Mouse (Mus musculus) forebrain, postnatal 0 days (tissue): ENCODE measurements at regions not wholly inside any gene's neighbourhood (a gene's known extent, or its start where the extent isn't known, plus 50 kb on each side); places are given as distances from the start of the nearest gene placed in this dataset.

Experiments used
- ATAC-seq: fragments of 200-750 bp; cut with Nextera tagmentation; 2 replicates; pipeline ENCODE4 v1.8.0; 2017; ENCODE audit warnings: mild to moderate bottlenecking, moderate library complexity
- DNase-seq: peaks from one replicate; pipeline ENCODE4 v3.0.0-alpha.2; 2015
- H3K27ac ChIP-seq: fragments of 300-500 bp; sonication (generic); 2 replicates; pipeline ENCODE4 v1.5.1; 2014; ENCODE audit warnings: low read depth, mild to moderate bottlenecking, antibody characterized with exemption, low read length, moderate library complexity, mixed read lengths
- H3K27me3 ChIP-seq: fragments of 300-500 bp; sonication (generic); 2 replicates; pipeline ENCODE4 v1.6.1; 2014; ENCODE audit warnings: mild to moderate bottlenecking, low read length, mixed read lengths; ENCODE audit not compliant: insufficient read depth
- H3K36me3 ChIP-seq: fragments of 300-500 bp; sonication (generic); 2 replicates; pipeline ENCODE4 v1.6.1; 2014; ENCODE audit warnings: mild to moderate bottlenecking, moderate library complexity; ENCODE audit not compliant: insufficient read depth
- H3K4me1 ChIP-seq: fragments of 300-500 bp; sonication (generic); 2 replicates; pipeline ENCODE4 v1.6.1; 2014; ENCODE audit warnings: antibody characterized with exemption; ENCODE audit not compliant: insufficient read depth
- H3K4me2 ChIP-seq: fragments of 300-500 bp; sonication (generic); 2 replicates; pipeline ENCODE4 v1.6.1; 2014; ENCODE audit warnings: low read depth, mild to moderate bottlenecking, moderate library complexity
- H3K4me3 ChIP-seq: fragments of 300-500 bp; sonication (generic); 2 replicates; pipeline ENCODE4 v1.5.1; 2014; ENCODE audit warnings: low read depth, low read length, mixed read lengths
- H3K9ac ChIP-seq: fragments of 300-500 bp; sonication (generic); 2 replicates; pipeline ENCODE4 v1.6.1; 2014; ENCODE audit warnings: mild to moderate bottlenecking
- H3K9me3 ChIP-seq: fragments of 300-500 bp; sonication (generic); 2 replicates; pipeline ENCODE4 v1.6.1; 2016; ENCODE audit warnings: low read length
- CTCF ChIP-seq: sonication (generic); IDR thresholded peaks from 2 replicates; pipeline ENCODE4 v1.5.1; 2016; ENCODE audit warnings: antibody characterized with exemption, control low read depth, low read depth
- WGBS: fragments of 180-500 bp; shearing (Covaris S2); extraction: QIAGEN DNeasy Blood & Tissue Kit; methylation state at CpG from one replicate; pipeline ENCODE4 v1.1.7; 2014; 5-methylcytosine and 5-hydroxymethylcytosine counted together

GRCm38 (mm10) chr9:85409974-85410506, 82.9 kb upstream of the Tent5a start:
- ATAC-seq (no peak), DNase-seq (no peak)
- H3K9ac ChIP-seq, result no peak overlapping the region
- H3K4me3 ChIP-seq, result no peak overlapping the region
- TF ChIP-seq CTCF, result no peak
- WGBS, result 87% methylated on average over 4 of the region's 4 CpGs
- no peak overlapping the region for H3K4me2 ChIP-seq
- no peak overlapping the region for H3K27ac ChIP-seq
- peaks cover 7% of the 10 kb centered on the region for H3K4me1 ChIP-seq
- H3K27me3 ChIP-seq, result no peaks in the 10 kb centered on the region
- H3K9me3 ChIP-seq, result no peaks in the 10 kb centered on the region
- H3K36me3 ChIP-seq, result no peaks in the 10 kb centered on the region

- Histone ChIP-seq H3K9ac (no peak overlapping the region), H3K27me3 (no peaks in the 10 kb centered on the region), H3K4me2 (no peak overlapping the region), H3K27ac (no peak overlapping the region), H3K36me3 (no peaks in the 10 kb centered on the region), H3K4me1 (peaks cover 7% of the 10 kb centered on the region), H3K9me3 (no peaks in the 10 kb centered on the region), H3K4me3 (no peak overlapping the region)
- no peak for TF ChIP-seq CTCF
- WGBS, result 85% methylated on average over 5 of the region's 5 CpGs
- no peak for DNase-seq
- ATAC-seq, result no peak
Measured at GRCm38 (mm10) chr9:85408461-85408860, 81.3 kb upstream of the Tent5a start.

GRCm38 (mm10) chr9:85407592-85407991, 80.4 kb upstream of the Tent5a start:
- no peak for ATAC-seq
- Histone ChIP-seq H3K36me3 (no peaks in the 10 kb centered on the region), H3K4me2 (no peak overlapping the region), H3K9ac (no peak overlapping the region), H3K4me1 (peaks cover 7% of the 10 kb centered on the region), H3K27me3 (no peaks in the 10 kb centered on the region), H3K4me3 (no peak overlapping the region), H3K27ac (no peak overlapping the region), H3K9me3 (no peaks in the 10 kb centered on the region)
- DNase-seq, result no peak
- no peak for TF ChIP-seq CTCF
- 81% methylated on average over 1 of the region's 1 CpGs for WGBS

- no peak for TF ChIP-seq CTCF
- H3K9ac ChIP-seq, result no peak overlapping the region
- ATAC-seq, result no peak
- WGBS, result 88% methylated on average over 1 of the region's 1 CpGs
- H3K27ac ChIP-seq, result no peak overlapping the region
- DNase-seq, result no peak
- no peaks in the 10 kb centered on the region for H3K9me3 ChIP-seq
- no peaks in the 10 kb centered on the region for H3K4me1 ChIP-seq
- H3K4me2 ChIP-seq, result no peak overlapping the region
- H3K27me3 ChIP-seq, result no peaks in the 10 kb centered on the region
- H3K4me3 ChIP-seq, result no peak overlapping the region
- no peaks in the 10 kb centered on the region for H3K36me3 ChIP-seq
Measured at GRCm38 (mm10) chr9:85401736-85402135, 74.6 kb upstream of the Tent5a start.

GRCm38 (mm10) chr9:85400600-85401313, 73.6 kb upstream of the Tent5a start:
- TF ChIP-seq CTCF, result no peak
- Histone ChIP-seq H3K4me3 (no peak overlapping the region), H3K36me3 (no peaks in the 10 kb centered on the region), H3K4me2 (no peak overlapping the region), H3K27me3 (no peaks in the 10 kb centered on the region), H3K9ac (no peak overlapping the region), H3K27ac (no peak overlapping the region), H3K9me3 (no peaks in the 10 kb centered on the region), H3K4me1 (no peaks in the 10 kb centered on the region)
- peak; percentile 29; the same call in 1 of the 2 replicates for ATAC-seq
- WGBS, result 42% methylated on average over 12 of the region's 12 CpGs
- DNase-seq, result peak; percentile 44

- ATAC-seq, result peak; percentile 40; the same call in 1 of the 2 replicates
- no peak overlapping the region for H3K4me3 ChIP-seq
- no peak overlapping the region for H3K9ac ChIP-seq
- no peak for TF ChIP-seq CTCF
- H3K27ac ChIP-seq, result no peak overlapping the region
- H3K4me1 ChIP-seq, result no peaks in the 10 kb centered on the region
- H3K9me3 ChIP-seq, result no peaks in the 10 kb centered on the region
- H3K27me3 ChIP-seq, result no peaks in the 10 kb centered on the region
- no peaks in the 10 kb centered on the region for H3K36me3 ChIP-seq
- no peak overlapping the region for H3K4me2 ChIP-seq
- WGBS, result 67% methylated on average over 6 of the region's 6 CpGs
- no peak for DNase-seq
Measured at GRCm38 (mm10) chr9:85394975-85395374, 67.8 kb upstream of the Tent5a start.

- H3K9me3 ChIP-seq, result no peaks in the 10 kb centered on the region
- no peak overlapping the region for H3K9ac ChIP-seq
- no peaks in the 10 kb centered on the region for H3K4me1 ChIP-seq
- no peak overlapping the region for H3K27ac ChIP-seq
- H3K4me3 ChIP-seq, result no peak overlapping the region
- H3K27me3 ChIP-seq, result no peaks in the 10 kb centered on the region
- no peak for DNase-seq
- H3K36me3 ChIP-seq, result no peaks in the 10 kb centered on the region
- no peak overlapping the region for H3K4me2 ChIP-seq
- WGBS, result 93% methylated on average over 2 of the region's 2 CpGs
- ATAC-seq, result no peak
- no peak for TF ChIP-seq CTCF
Measured at GRCm38 (mm10) chr9:85391283-85391682, 64.1 kb upstream of the Tent5a start.
